Mouse (Mus musculus) left cerebral cortex, adult 18-20 months (tissue): ENCODE measurements around the gene Slc36a3. TPM values are rescaled to one million over a fixed set of nuclear protein-coding genes. Genes with fewer than 3 reads are reported as not detected.

ENCODE experiments used
- DNase-seq, 2 experiments: peaks; one replicate each; pipeline ENCODE4 v3.0.0; 2021 to 2022; ENCODE audit warnings: low spot score in 2 of 2, mixed read lengths in 1 of 2
- total RNA-seq, 2 experiments: library from RNA; stranded (reverse); gene quantifications; 2 replicates each; pipeline ENCODE4 v1.2.3; 2021

Gene Slc36a3
- total RNA-seq, 2 experiments from 2014 or later, result not detected

DNA sequence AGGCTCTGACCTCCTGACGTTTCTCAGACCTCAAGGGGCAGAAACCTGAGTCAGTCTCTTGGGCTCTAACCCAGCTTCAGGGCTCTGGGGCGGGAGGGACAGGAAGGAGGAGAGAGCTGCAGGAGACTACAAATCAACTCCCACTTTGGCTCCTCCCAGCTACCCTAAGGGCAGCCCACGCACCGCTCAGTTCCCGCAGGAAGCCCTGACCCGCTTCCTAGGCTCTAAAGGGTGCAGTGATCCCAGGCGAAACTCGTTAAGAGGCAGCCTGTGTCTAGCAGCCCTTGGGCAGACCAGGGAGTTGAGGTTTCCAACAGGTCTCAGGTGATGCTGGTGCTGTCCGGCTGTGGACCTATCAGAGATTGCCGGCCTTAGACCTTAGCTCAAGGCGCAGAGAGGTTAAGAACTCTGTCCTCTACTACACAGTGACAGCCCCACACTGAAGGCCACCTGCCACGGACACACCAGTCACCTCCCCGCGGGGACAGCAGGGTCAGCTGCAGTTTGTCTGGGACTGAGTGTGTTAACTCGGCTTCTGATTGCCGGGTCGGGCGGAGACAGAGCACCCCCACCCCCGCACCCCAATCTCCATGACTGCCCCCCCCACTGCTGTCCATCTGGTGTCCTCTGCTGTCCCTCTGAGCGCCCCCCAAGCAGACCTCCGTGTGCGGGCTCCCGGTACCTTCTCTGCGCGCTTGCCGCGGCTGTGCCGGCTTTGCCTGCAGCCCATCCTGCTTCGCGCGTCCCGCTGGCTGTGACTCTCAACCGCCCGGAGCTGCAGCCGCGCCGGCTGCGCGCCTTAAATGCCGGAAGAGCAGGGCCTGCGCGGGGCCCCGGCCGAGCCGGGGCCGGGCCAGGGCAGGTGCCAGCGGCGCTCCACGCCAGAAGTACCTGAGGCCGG, 73.9 kb downstream of the Slc36a3 start, which contains the start of gene Ccdc69:
Gene Ccdc69, minus strand, starts transcription at position 801 of the 901 bp plus-strand sequence.
- peak; percentile 12 to 31 for DNase-seq

DNA sequence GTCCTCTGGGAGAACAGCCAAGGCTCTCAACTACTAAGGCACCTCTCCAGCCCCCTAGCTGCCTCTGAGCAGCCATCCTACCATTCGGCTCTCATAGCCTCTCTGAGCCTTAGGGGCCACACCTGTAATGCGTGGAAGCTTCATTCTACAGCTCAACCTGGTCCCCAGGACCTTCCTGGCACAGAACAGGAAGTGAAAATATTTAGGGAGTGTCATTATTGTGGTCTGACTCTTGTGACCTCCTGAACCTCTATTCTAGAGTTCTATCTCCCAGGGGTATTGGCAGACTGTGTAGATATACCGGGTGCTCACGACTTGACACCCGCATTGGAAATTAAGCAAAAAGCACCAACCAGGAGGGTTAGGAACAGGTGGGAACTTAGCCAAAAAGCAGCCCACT, 75.3 kb downstream of the Slc36a3 start:
- DNase-seq, result no peak

GRCm38 (mm10) chr11:55075602-55076001, 75.9 kb downstream of the Slc36a3 start:
- no peak for DNase-seq

Other genes starting within 250 kb of the Slc36a3 start
- gene Gpx3, start 249.3 kb downstream of the Slc36a3 start, total RNA-seq, result 10 to 100 TPM in 1 of 2 experiments, 1 to 10 TPM in 1; 8.6 to 10.3 TPM
- 10 to 100 TPM; 34.7 to 35.6 TPM for gene Tnip1, start 188.8 kb downstream of the Slc36a3 start, total RNA-seq
- 10 to 100 TPM; 86.6 to 97.2 TPM for gene Anxa6, start 118.3 kb downstream of the Slc36a3 start, total RNA-seq
- gene Ccdc69, start 73.6 kb downstream of the Slc36a3 start, total RNA-seq, result under 1 TPM; 0.47 to 0.77 TPM
- gene Gm2a, start 53.6 kb downstream of the Slc36a3 start, total RNA-seq, result 10 to 100 TPM; 29.1 to 30.7 TPM
- gene Slc36a2, start 33.4 kb upstream of the Slc36a3 start, total RNA-seq, result under 1 TPM in 1 of 2 experiments, not detected in 1; 0.35 TPM
- 10 to 100 TPM; 75.5 to 82.1 TPM for gene Slc36a1, start 52.6 kb upstream of the Slc36a3 start, total RNA-seq
- under 1 TPM; 0.26 to 0.28 TPM for gene Fat2, start 184.9 kb upstream of the Slc36a3 start, total RNA-seq